Mouse (Mus musculus) heart, adult 9 months (tissue): ENCODE measurements at regions not wholly inside any gene's neighbourhood (a gene's known extent, or its start where the extent isn't known, plus 50 kb on each side); places are given as distances from the start of the nearest gene placed in this dataset.

Experiments
- DNase-seq, 2 experiments: peaks; one replicate each; pipeline ENCODE4 v3.0.0; 2022; ENCODE audit warnings: low spot score in 2 of 2

GRCm38 (mm10) chrX:144234457-144234856 lies 81.0 kb downstream of the A730046J19Rik start:
- peak; percentile 10 to 17 for DNase-seq

- no peak for DNase-seq
These were observed 51.7 kb upstream of the Alg13 start for GRCm38 (mm10) chrX:144265934-144266333.
